Mouse (Mus musculus): ENCODE data around the gene Eva1b. TPM values are rescaled to one million over a fixed set of nuclear protein-coding genes. Genes with fewer than 3 reads are reported as not detected.
"Not testable (repeated sequence)": the region's sequence is repeated elsewhere in the genome, so short reads cannot be mapped to it uniquely, and the experiment has no call there.

The Eva1b gene
- polyA plus RNA-seq, 1 experiment = 50.8 TPM

DNA sequence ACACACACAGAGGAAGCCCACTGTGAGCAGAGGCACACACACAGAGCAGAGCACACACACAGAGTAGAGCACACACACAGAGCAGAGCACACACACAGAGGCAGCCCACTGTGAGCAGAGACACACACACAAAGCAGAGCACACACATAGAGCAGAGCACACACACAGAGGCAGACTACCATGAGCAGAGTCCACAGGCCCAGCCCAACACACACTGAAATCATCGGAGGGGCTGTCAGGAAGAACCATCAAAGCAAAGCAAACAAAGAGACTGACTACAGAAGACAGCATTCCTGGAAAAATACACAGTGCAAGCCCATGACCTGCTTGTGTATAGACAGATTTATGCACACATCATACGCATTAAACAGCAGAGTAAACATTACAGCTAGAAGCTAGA, 8.3 kb downstream of the Eva1b start:
- DNase-seq (ENCODE audit: low read depth) = no peak

DNA sequence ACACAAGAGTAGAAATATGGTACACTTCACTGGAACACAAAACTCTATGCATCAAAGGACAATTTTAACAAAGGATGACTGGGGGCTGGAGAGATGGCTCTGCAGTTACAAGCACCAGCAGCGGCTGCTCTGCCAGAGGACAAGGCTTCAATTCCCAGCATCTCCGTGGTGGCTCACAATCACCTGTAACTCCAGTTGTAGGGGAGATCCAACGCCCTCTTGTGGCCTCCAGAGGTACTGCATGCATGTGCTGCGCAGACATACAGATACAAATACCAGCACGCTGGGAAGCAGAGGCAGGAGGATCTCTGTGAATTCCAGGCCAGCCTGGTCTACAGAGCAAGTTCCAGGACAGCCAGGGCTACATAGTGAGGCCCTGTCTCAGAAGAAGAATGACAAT, 9.1 kb downstream of the Eva1b start:
- DNase-seq (ENCODE audit: low read depth) = no peak

DNA sequence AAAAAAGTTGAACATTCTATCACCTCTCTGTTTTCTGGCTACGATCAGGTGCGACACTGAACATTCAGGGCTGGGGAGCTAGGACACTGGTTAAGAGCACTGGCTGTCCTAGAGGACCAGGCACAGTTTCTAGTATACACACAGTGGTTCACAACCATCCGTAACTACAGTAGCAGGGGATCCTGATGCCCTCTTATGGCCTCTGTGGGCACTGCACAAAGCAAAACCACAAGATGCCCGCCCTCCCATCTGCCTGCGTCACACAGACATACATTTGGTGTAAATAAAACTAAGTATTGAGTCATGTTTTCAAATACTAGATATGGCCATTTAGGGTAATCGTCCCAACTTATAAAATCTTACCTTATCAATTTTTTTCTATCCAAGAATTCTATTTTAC, 10.0 kb downstream of the Eva1b start:
- no peak for DNase-seq (ENCODE audit: low read depth)

DNA sequence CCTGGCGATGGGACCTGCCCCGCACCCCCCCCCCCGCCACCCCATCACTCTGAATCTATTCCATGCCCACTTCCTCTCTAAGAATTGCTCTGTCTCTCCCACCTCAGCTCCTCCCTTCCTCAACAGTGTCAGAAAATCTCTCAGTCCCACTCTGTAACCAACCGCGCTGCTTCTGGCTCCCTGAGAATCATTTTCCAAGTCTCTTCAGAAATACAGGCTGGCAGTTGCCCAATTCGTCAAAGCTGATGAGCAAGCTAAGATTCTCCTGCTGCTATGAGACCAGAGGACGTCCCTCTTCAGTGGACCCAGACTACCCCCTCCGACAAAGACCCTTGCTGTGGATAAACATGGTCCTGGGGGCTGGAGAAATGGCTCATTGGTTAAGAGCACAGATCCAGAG, 11.9 kb downstream of the Eva1b start:
- DNase-seq (ENCODE audit: low read depth) = no peak

DNA sequence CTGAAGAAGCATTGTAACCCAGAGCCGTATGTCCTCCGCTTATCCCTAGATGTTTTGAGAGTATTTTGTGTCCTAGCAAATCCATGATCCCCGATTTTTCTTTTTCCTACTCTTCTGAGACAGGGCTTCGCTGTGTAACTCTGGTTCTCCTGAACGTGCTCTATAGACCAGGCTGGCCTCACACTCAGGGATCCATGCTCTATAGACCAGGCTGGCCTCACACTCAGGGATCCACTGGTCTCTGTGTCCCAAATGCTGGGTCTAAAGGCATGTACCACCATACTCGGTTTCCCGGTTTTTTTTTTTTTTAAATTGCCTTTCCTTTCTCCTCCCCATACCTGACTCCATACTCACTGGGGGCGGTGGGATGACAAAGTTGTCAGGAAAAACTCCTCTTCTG, 13.4 kb downstream of the Eva1b start:
- DNase-seq (ENCODE audit: low read depth) = no peak

DNA sequence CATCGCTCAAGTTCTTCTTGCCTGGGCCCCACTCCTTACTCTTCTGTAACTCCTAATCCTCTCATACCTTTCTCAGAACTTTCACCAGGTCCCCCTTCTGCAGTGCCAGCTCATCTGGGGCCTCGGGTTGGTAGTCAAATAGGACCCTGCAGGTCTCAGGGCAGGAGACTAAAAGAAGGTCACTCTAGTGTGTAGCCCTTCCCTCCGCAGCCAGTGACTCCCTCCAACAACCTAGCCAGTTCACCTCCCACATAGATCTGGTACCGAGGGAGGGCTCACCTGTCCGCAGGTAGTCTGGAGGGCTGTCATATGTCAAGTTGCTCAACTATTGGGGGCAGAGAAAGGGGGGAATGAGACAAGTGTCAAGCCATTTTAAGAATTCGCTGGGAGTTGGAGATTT, 13.9 kb downstream of the Eva1b start:
- no peak for DNase-seq (ENCODE audit: low read depth)

DNA sequence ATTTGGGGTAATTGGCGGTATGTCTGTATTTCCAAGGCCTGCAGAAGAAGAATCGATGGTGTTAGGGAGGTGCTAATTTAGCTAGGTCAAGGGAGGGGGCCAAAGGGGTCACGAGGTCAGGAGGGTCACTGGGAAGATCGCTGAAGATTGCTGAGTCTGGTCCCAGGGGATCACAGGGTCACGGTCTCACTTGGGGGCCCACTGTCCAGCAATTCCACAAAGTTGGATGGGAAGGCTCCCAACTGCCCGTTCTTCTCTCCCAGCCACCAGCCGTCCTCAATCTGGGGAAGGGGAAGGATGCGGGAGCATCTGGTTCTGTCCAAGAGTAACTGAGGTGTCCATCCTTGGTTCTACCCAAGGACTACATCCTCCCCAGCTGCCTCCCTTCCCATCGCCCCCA, 14.4 kb downstream of the Eva1b start:
- DNase-seq (ENCODE audit: low read depth) = no peak

DNA sequence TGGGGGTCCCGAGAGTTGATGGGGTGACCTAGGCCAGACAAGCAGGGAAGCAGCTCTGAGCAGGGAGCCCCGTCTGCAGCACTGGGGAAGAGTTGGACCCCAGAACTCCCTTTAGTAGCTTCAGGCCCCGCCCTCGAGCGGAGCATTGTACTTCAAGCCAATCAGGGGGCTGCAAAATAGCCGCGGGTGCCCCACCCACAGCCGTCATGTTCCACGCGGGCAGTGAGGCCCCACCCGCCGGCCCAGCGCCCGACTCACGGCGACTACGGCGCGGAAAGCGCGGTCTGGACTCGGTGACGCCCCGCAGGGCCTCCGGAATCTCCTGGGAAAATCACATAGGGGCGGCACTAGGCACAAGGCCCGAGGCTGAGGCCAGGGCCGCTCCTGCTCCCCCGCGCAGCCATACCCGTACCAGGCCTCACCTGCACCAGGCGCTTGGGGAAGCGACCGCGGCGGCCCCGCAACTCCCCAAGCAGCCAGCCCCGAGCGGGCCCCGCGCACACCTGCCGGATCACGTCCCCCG, 15.1 kb downstream of the Eva1b start:
- DNase-seq (ENCODE audit: low read depth) = no peak

DNA sequence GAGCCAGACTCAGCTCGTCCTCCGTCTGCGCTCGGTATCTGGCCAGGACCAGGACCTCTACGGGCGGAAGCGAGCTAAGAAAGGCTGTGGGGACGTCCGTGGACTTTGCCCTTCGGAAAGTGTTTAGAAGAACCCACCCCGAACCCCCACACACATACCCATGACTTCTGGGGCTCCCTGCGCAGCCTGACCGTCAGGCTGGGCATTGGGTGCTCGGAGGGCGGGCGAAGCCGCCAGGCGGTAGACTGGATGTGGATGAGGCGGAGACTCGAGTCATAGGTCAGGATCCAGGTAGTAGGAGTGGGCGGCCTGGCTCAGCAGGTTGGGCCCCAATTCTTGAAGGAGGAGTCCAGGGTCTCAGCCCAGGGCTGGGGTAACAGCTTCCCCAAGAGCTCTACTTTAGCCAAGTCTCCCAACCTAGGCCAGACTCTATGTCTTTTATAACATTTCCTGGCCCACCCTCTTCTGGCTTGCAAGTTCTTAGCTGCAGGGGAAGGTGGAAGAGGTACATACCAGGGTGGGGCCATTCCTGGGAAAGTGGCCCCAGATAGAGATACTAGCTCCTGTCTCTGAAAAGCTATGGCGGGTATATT, 15.6 kb downstream of the Eva1b start, which contains the start of gene Sh3d21:
TSS of gene Sh3d21 (minus strand) at position 425 of the 593 bp plus-strand sequence.
- no peak for DNase-seq (ENCODE audit: low read depth)

DNA sequence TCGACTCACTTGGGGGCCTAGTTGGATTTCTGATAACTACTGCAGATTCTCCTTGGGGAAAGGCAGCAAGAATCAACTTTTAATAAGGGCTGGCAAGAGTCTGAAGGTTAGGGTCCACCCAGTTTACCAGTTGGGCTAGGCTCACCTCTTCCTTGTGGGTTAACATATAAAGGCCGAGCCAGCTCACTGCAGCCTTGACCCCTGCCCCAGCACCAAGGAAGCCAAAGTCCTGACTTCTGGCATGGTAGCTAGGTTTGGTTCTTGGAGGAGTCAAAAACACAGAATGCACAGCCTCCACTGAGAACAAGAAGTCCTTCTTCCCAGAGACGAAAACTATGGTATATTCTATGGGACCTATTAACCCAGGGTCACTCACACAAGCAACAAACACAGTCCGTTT, 16.1 kb downstream of the Eva1b start:
- DNase-seq (ENCODE audit: low read depth) = no peak

DNA sequence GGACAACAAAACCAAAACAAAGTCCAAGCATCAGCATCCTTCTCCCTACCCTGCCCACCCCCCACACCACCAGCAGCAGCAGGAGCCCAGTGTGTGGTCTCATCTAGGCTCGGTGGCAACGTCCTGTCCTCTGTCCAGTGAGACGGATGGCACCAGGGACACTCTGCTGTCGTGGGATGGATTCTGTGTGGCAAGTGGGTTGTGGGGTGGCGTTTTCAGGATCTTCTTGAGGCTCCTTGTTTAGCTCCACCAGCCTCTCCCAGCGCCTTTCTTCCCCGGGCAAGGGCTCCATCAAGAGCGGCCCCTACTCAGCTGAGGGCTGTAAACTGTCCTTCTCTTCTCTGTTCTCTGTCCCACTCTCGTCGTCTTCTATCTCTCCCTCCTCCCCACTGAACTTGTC, 17.5 kb downstream of the Eva1b start:
- DNase-seq (ENCODE audit: low read depth) = not testable (repeated sequence)

DNA sequence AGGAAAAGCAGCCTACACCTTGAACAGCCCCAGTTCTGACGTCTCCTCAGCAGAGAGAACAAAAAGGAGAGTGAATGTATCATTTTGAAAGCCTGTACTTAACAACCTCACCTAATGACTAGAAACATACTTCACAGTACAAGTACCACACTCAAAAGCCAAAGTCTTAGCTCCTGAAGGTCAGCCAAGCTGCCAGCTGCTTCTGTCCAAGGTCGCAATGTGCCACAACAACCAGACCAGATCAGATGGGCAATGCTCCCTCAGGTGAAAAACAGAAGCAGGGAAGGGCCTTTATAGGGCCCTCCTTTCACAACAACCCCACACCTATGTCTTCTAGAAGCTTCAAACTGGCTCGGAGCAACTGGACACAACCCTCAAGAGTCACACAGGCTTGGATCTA, 18.5 kb downstream of the Eva1b start:
- DNase-seq (ENCODE audit: low read depth) = no peak

DNA sequence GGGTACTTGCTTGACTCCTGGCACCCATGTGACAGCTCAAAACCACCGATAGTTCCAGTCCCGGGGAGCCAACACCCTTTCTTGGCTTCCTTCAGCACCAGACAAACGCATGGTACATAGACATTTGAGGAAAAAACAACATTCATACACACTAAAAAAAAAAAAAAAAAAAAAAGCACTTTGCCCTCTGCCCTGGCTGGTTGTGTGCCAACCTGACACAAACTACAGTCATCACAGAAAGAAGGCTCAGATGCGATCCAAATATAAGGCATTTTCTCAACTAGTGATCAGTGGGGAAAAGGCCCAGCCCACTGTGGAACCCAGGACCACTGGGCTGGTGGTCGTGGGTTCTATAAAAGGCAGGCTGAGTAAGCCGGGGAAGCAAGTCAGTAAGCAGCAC, 21.3 kb downstream of the Eva1b start:
- DNase-seq (ENCODE audit: low read depth) = no peak

DNA sequence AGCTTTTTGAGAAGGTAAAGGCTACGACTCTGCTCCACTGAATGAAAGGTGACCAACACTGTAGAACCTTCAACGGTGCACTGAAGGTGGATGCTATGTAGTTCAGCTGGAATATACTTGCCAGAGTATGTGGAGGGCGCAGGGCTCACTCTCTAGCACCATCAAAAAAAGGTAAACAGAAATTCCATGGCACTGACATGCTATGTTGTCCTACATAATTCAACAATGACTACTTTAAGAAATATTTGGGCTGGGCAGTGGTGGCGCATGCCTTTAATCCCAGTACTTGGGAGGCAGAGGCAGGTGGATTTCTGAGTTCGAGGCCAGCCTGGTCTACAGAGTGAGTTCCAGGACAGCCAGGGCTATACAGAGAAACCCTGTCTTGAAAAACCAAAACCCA, 23.2 kb downstream of the Eva1b start:
- DNase-seq (ENCODE audit: low read depth) = not testable (repeated sequence)

DNA sequence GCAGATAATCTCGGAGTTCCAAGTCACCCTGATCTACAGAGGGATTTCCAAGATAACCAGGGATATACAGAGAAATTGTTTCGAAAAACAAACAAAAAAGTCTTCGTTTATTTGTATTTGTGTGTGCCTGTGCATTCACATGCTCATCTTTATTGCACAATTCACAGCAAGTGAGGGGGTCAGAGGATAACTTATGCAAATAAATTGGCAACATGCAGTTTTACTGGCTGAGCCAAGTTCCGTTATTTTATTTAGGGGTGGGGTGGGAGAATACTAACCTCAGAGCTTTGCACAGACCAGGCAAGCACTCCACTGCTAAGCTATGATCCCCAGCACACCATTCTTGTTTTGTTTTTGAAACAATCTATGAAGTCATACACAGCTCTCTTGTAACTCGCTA, 26.3 kb downstream of the Eva1b start:
- DNase-seq (ENCODE audit: low read depth) = no peak

DNA sequence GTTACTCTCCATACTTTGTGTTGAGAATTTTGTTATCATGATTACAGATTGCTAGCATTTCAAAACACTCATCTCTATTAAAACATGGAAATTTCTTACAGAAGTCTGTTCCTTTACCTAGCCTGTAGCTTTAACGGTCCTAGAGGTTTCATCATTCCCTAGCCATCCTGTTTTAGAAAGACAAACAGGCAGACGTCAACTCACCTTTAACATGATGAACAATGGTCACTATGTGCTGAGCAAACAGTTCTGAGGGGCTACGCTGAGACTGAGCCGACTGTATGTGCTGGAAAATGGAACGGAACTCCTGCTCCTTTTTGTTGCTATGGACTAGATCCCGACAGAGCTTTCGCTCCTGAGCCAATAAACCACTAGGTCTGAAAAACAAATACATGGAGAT, 28.4 kb downstream of the Eva1b start:
- not testable (repeated sequence) for DNase-seq (ENCODE audit: low read depth)

DNA sequence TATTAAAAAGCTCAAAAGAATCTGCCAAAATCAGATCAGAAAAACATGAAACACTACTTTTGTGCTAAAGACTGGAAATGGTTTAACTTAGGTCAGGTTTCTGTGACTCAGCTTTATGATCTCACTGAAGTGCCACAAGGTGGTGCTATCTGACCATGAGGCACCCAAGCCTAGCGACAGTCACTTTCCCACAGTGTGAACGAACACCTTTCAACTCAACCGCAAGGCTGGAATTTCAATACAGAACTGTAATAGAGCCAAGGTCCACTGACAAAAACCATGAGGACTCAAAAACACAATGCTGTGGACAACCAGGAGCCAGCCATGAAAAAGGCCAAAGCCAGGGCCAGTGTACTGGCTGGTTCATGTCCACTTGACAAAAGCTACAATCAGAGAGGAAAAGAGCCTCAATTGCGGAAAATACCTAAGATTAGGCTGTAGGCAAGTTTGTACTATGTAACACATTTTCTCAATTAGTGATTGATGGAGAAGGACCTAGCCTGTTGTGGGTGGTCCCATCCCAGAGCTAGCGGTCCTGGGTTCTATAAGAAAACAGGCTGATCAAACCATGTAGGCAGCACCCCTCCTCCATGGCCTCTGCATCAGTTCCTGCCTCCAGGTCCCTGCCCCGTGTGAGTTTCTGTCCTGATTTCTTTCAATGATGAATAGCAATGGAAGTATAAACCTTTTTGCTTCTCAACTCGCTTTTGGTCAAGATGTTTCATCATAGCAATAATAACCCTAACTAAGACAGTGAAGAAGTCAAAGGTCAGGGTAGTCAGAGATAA, 33.8 kb downstream of the Eva1b start:
- DNase-seq (ENCODE audit: low read depth) = no peak

DNA sequence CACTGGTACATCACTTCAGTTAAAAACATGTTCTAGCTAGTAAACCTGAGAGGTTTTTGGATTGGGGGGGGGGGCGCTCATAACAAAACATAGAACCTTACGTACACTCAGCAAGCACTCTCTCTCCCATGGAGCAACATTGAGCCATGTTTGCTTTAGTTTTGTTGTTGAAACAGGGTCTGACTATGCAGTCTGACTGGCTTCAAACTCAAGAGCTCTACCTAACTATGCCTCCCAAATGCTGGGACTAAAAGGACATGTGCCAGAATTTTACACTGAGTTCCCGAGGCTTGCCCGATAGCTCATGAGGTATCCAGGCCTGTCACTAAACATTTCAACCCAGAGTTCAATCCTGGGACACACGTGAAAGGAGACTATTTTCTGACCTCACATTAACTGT, 35.5 kb downstream of the Eva1b start:
- no peak for DNase-seq (ENCODE audit: low read depth)

DNA sequence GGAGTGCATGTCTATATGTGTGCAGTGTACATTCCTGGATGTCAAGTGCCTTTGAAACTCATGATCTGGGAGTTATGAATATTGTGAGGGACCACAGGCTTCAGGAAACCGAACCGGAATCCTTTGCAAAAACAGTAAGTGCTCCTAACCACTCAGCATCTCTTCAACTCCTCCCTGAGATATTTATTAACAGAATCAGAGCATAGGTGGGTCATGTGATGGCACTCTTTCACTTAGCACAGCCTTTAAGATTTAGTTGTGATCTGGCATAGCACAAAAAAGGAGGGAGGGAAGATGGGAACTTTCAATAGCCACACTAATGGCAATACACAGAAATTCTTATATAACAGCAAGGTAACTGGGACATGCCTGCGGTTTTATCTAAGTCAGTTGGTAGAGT, 39.6 kb downstream of the Eva1b start:
- no peak for DNase-seq (ENCODE audit: low read depth)

DNA sequence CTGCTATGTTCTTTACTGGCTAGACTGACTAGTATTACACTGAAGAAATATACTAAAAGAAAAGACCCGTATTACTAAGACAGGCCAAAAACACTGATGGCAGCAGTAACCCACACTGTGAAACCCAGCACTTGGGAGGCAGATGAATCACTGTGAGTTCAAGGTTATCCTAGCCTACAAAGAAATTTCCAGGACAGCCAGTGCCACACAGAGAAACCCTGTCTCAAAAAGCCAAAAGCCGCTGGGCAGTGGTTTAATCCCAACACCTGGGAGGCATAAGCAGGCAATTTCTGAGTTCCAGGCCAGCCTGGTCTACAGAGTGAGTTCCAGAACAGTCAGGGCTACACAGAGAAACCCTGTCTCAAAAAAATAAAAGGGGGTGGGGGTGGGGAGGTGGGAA, 43.1 kb downstream of the Eva1b start:
- no peak for DNase-seq (ENCODE audit: low read depth)

DNA sequence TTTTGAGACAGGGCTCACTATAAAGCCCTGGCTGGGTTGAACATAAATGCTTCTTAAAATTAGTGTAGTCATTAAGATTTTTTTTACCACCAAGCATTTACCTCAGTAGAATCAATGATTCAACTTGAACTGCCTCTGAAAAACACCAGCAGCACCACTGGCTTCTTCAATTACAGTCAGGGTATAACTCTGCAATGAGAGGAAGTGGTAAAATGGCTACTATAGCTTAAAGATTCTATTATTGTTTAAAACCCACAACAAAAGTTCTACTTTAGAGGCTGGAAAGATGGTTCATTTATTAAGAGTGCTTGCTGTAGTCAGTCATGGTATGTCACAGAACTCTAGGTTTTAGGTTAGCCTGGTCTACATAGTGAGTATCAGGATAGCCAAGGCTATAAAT, 46.7 kb downstream of the Eva1b start:
- DNase-seq (ENCODE audit: low read depth) = no peak

DNA sequence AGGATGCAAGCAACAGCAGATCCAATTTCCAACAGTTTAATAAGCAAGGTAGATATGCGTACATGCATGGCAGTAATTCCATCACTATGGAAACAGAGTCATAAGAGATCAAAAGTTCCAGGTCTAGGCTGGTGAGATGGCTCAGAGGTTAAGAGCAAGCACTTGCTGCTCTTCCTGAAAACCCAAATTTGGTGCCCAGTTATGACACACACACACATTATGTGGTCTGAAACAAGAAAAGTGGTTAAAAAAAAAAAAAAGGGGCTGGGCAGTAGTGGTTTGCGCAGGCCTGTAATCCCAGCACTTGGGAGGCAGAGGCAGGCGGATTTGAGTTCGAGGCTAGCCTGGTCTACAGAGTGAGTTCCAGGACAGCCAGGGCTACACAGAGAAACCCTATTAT, 47.4 kb downstream of the Eva1b start:
- no peak for DNase-seq (ENCODE audit: low read depth)

DNA sequence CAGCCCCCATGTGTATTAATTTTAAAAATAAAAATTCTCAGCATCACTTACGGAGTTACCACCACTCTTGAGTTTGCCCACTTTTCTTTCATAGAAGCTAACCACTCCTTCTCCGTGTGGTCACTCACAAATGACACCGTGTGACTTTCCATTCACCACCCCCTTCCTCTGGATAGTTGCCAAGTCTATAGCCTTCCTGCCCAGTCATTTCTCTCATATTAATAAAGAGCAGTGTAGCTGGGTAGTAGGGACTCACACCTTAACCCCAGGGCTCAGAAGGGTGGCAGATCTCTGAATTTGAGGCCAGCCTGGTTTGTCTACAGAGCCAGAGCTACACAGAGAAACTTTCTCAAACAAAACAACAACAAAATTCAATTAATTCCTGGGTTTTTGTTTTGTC, 49.9 kb downstream of the Eva1b start:
- no peak for DNase-seq (ENCODE audit: low read depth)

All from gonadal fat pad, adult 2 months (tissue).